Mouse (Mus musculus): ENCODE results near the gene Pnkd. TPM values are rescaled to one million over a fixed set of nuclear protein-coding genes. Genes with fewer than 3 reads are reported as not detected.

Pnkd gene
- total and polyA plus RNA-seq, 3 experiments: 52.5 to 64.2 TPM; not detected in 1

DNA sequence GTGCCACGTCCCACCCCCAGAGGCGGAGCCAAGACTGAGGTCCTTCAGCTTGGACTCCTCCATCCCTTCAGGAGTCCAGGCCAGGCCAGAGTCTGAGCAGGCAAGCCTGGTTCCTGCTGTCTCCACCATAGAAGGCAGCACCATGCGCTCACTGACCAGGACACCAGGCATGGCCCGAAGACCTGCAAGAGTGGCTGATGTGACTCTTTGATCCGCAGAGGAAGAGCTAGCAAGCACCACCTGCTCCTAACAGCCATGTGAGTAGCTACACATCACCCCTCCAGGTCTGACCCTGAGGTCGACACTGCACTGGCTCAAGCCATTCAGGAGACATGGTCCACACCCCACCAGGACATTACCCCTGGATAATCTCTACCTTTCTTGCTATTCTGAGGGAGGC lies 7.7 kb upstream of the Pnkd start:
- Histone ChIP-seq H3K4me1 (ENCODE audit: control insufficient read depth in 1 of 2, insufficient read depth in 2 of 2, low read length in 2 of 2) (no peaks in the 10 kb centered on the region), H3K27ac (ENCODE audit: control insufficient read depth, low read depth, low read length) (no peak overlapping the region), H3K9me3 (replicated peaks; ENCODE audit: insufficient read depth, low read length) (no peaks in the 10 kb centered on the region), H3K4me3 (ENCODE audit: control insufficient read depth in 1 of 2, insufficient read depth in 1 of 2, low read depth in 2 of 2, low read length in 2 of 2) (no peak overlapping the region), H3K9ac (ENCODE audit: control insufficient read depth, low read depth, low read length, poor library complexity, severe bottlenecking) (no peak overlapping the region), H3K79me2 (ENCODE audit: control insufficient read depth, insufficient read depth, low read length, poor library complexity) (no peaks in the 10 kb centered on the region), H3K27me3 (ENCODE audit: control insufficient read depth in 1 of 2, insufficient read depth in 2 of 2, low read length in 2 of 2) (no peaks in the 10 kb centered on the region), H3K36me3 (ENCODE audit: control insufficient read depth in 1 of 2, insufficient read depth in 2 of 2, low read length in 2 of 2) (no peaks in the 10 kb centered on the region)
- no peak for DNase-seq (ENCODE audit: low read depth, low spot score)
- TF ChIP-seq ZMIZ1 (IDR thresholded peaks at IDR 0.05; ENCODE audit: low read depth, low read length) (no peak), MAFK (IDR thresholded peaks at IDR 0.05; ENCODE audit: borderline replicate concordance, low read depth, low read length) (no peak), TAL1 (IDR thresholded peaks at IDR 0.05; ENCODE audit: low read length) (no peak), MYC (IDR thresholded peaks at IDR 0.05; ENCODE audit: low read depth, low read length) (no peak), USF1 (IDR thresholded peaks at IDR 0.05; ENCODE audit: low read depth, low read length) (no peak), KAT2A (conservative IDR thresholded peaks at IDR 0.05; ENCODE audit: low read depth, low read length) (no peak), CHD1 (IDR thresholded peaks at IDR 0.05; ENCODE audit: low read depth, low read length) (no peak), NELFE (IDR thresholded peaks at IDR 0.05; ENCODE audit: low read depth, low read length) (no peak), GATA1 (IDR thresholded peaks at IDR 0.05; ENCODE audit: low read depth, low read length) (no peak), TCF12 (IDR thresholded peaks at IDR 0.05; ENCODE audit: low read depth, low read length) (no peak), ETS1 (IDR thresholded peaks at IDR 0.05; ENCODE audit: low read depth, low read length) (no peak), E2F4 (IDR thresholded peaks at IDR 0.05; ENCODE audit: borderline replicate concordance, low read depth, low read length) (no peak), RAD21 (IDR thresholded peaks at IDR 0.05; ENCODE audit: low read depth, low read length) (no peak), TBP (IDR thresholded peaks at IDR 0.05; ENCODE audit: low read depth, low read length) (no peak), CTCF (IDR thresholded peaks at IDR 0.05 in 2 of 3, conservative IDR thresholded peaks at IDR 0.05 in 1 of 3; ENCODE audit: control insufficient read depth in 1 of 3, insufficient read depth in 1 of 3, low read depth in 2 of 3, low read length in 3 of 3, poor library complexity in 1 of 3, severe bottlenecking in 1 of 3) (no peak), MEF2A (IDR thresholded peaks at IDR 0.05; ENCODE audit: extremely low read depth, insufficient replicate concordance, low read depth, low read length, poor library complexity, severe bottlenecking) (no peak)

DNA sequence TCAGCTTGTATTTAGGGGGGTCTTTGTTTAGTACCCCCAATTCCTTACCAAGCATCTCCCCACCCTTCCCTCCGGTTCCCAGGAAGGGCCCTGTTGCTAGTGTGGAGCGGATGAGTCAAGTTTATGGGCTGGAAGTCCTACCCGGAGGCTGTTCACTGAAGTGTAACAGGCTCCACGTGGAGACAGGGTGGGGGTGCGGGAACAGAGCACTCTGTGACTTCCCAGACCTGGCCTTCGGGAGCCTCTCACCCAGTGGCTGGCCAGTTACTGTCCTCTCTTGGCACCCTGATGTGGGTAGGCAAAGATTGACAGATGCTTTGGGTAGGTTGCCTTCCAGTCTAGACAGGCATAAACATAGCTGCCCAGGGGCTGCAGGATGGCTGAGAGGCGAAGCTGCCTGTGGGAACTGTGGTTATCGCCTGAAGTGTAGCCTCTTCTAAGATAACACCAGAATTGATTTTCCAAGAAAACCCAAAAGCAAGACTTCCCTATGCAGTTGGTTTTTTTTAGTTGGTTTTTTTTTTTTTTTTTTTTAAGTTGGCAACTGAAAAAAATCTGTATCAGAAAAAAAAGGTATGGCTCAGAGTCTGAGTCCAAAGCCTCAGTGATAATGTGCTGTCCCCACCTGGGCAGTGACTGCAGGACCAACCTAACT lies 6.7 kb upstream of the Pnkd start:
- Histone ChIP-seq H3K79me2 (ENCODE audit: control insufficient read depth, insufficient read depth, low read length, poor library complexity) (peaks cover 2% of the 10 kb centered on the region; the same call in 1 of the 2 replicates), H3K27ac (ENCODE audit: control insufficient read depth, low read depth, low read length) (no peak overlapping the region), H3K4me3 (ENCODE audit: control insufficient read depth in 1 of 2, insufficient read depth in 1 of 2, low read depth in 2 of 2, low read length in 2 of 2) (no peak overlapping the region), H3K9me3 (replicated peaks; ENCODE audit: insufficient read depth, low read length) (no peaks in the 10 kb centered on the region), H3K9ac (ENCODE audit: control insufficient read depth, low read depth, low read length, poor library complexity, severe bottlenecking) (no peak overlapping the region), H3K4me1 (ENCODE audit: control insufficient read depth in 1 of 2, insufficient read depth in 2 of 2, low read length in 2 of 2) (no peaks in the 10 kb centered on the region), H3K36me3 (ENCODE audit: control insufficient read depth in 1 of 2, insufficient read depth in 2 of 2, low read length in 2 of 2) (no peaks in the 10 kb centered on the region), H3K27me3 (ENCODE audit: control insufficient read depth in 1 of 2, insufficient read depth in 2 of 2, low read length in 2 of 2) (no peaks in the 10 kb centered on the region)
- DNase-seq (ENCODE audit: low read depth, low spot score): peak; percentile 29
- TF ChIP-seq RCOR1 (IDR thresholded peaks at IDR 0.05; ENCODE audit: low read depth, low read length): peak; percentile 93
- peak in 1 of 2 experiments; percentile 50; a peak in 1 of 4 replicates for TF ChIP-seq EP300 (IDR thresholded peaks at IDR 0.05; ENCODE audit: low read depth in 1 of 2, low read length in 2 of 2)
- TF ChIP-seq ZNF384 (IDR thresholded peaks at IDR 0.05; ENCODE audit: low read depth, low read length): peak; percentile 94
- TF ChIP-seq TCF12 (IDR thresholded peaks at IDR 0.05; ENCODE audit: low read depth, low read length): no peak
- TF ChIP-seq ELF1 (IDR thresholded peaks at IDR 0.05; ENCODE audit: low read depth, low read length): no peak
- 0 out of 2 replicates have a peak, but pooled peaks have one; percentile 22 for TF ChIP-seq TAL1 (IDR thresholded peaks at IDR 0.05; ENCODE audit: low read length)
- peak; percentile 43 for TF ChIP-seq GATA1 (IDR thresholded peaks at IDR 0.05; ENCODE audit: low read depth, low read length)

Data from MEL (cell line).